Mouse (Mus musculus) heart, adult 18-20 months (tissue): Measurements from ENCODE around the gene Abca1. TPM values are rescaled to one million over a fixed set of nuclear protein-coding genes. Genes with fewer than 3 reads are reported as not detected.

Experiments used
- DNase-seq, 2 experiments: peaks; one replicate each; pipeline ENCODE4 v3.0.0; 2021 to 2022; ENCODE audit warnings: mixed read lengths in 1 of 2
- long read RNA-seq, 2 experiments: library from polyadenylated mRNA; stranded (forward); transcript quantifications; one replicate each; pipeline ENCODE4 v2.0.0; 2021
- total RNA-seq, 2 experiments: library from RNA; stranded (reverse); gene quantifications; 2 replicates each; pipeline ENCODE4 v1.2.3; 2021

The Abca1 gene
- total RNA-seq, result 10 to 100 TPM; 15.8 to 17.9 TPM
- long read RNA-seq, experiment 1, partial matches to known transcripts, result 1 of 1 reads
- long read RNA-seq, experiment 1, other reads (novel, unspliced or antisense), result 0 of 1 reads
- long read RNA-seq, experiment 2, partial matches to known transcripts, result 1 of 1 reads
- long read RNA-seq, experiment 2, other reads (novel, unspliced or antisense), result 0 of 1 reads

- peak; percentile 96 to 97 for DNase-seq
Observed at GRCm38 (mm10) chr4:53159767-53160166, at the start of gene Abca1. Abca1 (minus strand) TSS chr4:53159895.

- no peak for DNase-seq
Observed at GRCm38 (mm10) chr4:53204482-53204881, 44.8 kb upstream of the Abca1 start.

GRCm38 (mm10) chr4:53203595-53204400, 44.1 kb upstream of the Abca1 start:
- DNase-seq, result peak; percentile 35 to 47

GRCm38 (mm10) chr4:53200276-53200675, 40.6 kb upstream of the Abca1 start:
- DNase-seq, result no peak

GRCm38 (mm10) chr4:53197842-53198241, 38.1 kb upstream of the Abca1 start:
- DNase-seq, result peak; percentile 51 to 72

- peak; percentile 95 for DNase-seq
Observed at GRCm38 (mm10) chr4:53196058-53196771, 36.5 kb upstream of the Abca1 start.

GRCm38 (mm10) chr4:53187071-53187470, 27.4 kb upstream of the Abca1 start:
- peak; percentile 60 to 89 for DNase-seq

- DNase-seq, result peak in 1 of 2 experiments; percentile 26
Observed at GRCm38 (mm10) chr4:53186573-53186972, 26.9 kb upstream of the Abca1 start.

GRCm38 (mm10) chr4:53186141-53186540, 26.4 kb upstream of the Abca1 start:
- no peak for DNase-seq

- no peak for DNase-seq
Observed at GRCm38 (mm10) chr4:53181479-53181878, 21.8 kb upstream of the Abca1 start.

- no peak for DNase-seq
Observed at GRCm38 (mm10) chr4:53179308-53179820, 19.7 kb upstream of the Abca1 start.

- no peak for DNase-seq
Observed at GRCm38 (mm10) chr4:53178489-53178888, 18.8 kb upstream of the Abca1 start.

- DNase-seq, result no peak
Observed at GRCm38 (mm10) chr4:53177696-53178095, 18.0 kb upstream of the Abca1 start.

GRCm38 (mm10) chr4:53174906-53175305, 15.2 kb upstream of the Abca1 start:
- DNase-seq, result no peak

- no peak for DNase-seq
Observed at GRCm38 (mm10) chr4:53170403-53170802, 10.7 kb upstream of the Abca1 start.

GRCm38 (mm10) chr4:53165231-53165630, 5.5 kb upstream of the Abca1 start:
- no peak for DNase-seq

- DNase-seq, result peak in 1 of 2 experiments; percentile 71
Observed at GRCm38 (mm10) chr4:53159176-53159575, 519 bp downstream of the Abca1 start.

- DNase-seq, result peak; percentile 91
Observed at GRCm38 (mm10) chr4:53158634-53159033, 1.1 kb downstream of the Abca1 start.

GRCm38 (mm10) chr4:53155471-53155870, 4.2 kb downstream of the Abca1 start:
- peak; percentile 25 to 45 for DNase-seq

- peak in 1 of 2 experiments; percentile 23 for DNase-seq
Observed at GRCm38 (mm10) chr4:53153711-53154110, 6.0 kb downstream of the Abca1 start.

- no peak for DNase-seq
Observed at GRCm38 (mm10) chr4:53153061-53153460, 6.6 kb downstream of the Abca1 start.

GRCm38 (mm10) chr4:53152655-53153054, 7.0 kb downstream of the Abca1 start:
- no peak for DNase-seq

- DNase-seq, result no peak
Observed at GRCm38 (mm10) chr4:53150516-53150915, 9.2 kb downstream of the Abca1 start.
